Mouse (Mus musculus) liver, embryonic 14.5 days (tissue): Measurements from ENCODE around the gene Arhgap10. TPM values are rescaled to one million over a fixed set of nuclear protein-coding genes. Genes with fewer than 3 reads are reported as not detected.

Experiments used
- ATAC-seq: fragments of 200-750 bp; cut with Nextera tagmentation; 2 replicates; pipeline ENCODE4 v1.8.0; 2017; ENCODE audit warnings: moderate number of reproducible peaks, mild to moderate bottlenecking, moderate library complexity; ENCODE audit not compliant: insufficient read depth
- DNase-seq, 3 experiments: peaks; one replicate each; pipeline ENCODE4 v3.0.0-alpha.2; 2012 to 2013; ENCODE audit warnings: low read depth in 3 of 3, low spot score in 3 of 3
- H3K27ac ChIP-seq: fragments of 300-500 bp; sonication (generic); 2 replicates; pipeline ENCODE4 v1.5.1; 2014; ENCODE audit warnings: moderate library complexity, mild to moderate bottlenecking, control low read depth, inconsistent platforms
- H3K27me3 ChIP-seq: fragments of 300-500 bp; sonication (generic); 2 replicates; pipeline ENCODE4 v1.6.1; 2014; ENCODE audit warnings: mild to moderate bottlenecking, low read length, moderate library complexity; ENCODE audit not compliant: control insufficient read depth, insufficient read depth
- H3K36me3 ChIP-seq: fragments of 300-500 bp; sonication (generic); replicated peaks from 2 replicates; pipeline ENCODE4 v1.6.1; 2014; ENCODE audit warnings: low read depth; ENCODE audit not compliant: control insufficient read depth, insufficient read depth
- H3K4me1 ChIP-seq, 2 experiments: fragments of 200-500 bp in 1 of 2; fragments of 300-500 bp in 1 of 2; sonication (generic) in 1 of 2; replicated peaks; 2 replicates each; pipeline ENCODE4 v1.6.1; 2012 to 2014; ENCODE audit warnings: antibody characterized with exemption in 1 of 2, inconsistent platforms in 1 of 2, low read length in 1 of 2; ENCODE audit not compliant: control insufficient read depth in 2 of 2, insufficient read depth in 2 of 2
- H3K4me2 ChIP-seq: fragments of 300-500 bp; sonication (generic); 2 replicates; pipeline ENCODE4 v1.6.1; 2014; ENCODE audit warnings: low read depth, mild to moderate bottlenecking, control low read depth, moderate library complexity
- H3K4me3 ChIP-seq, 2 experiments: fragments of 200-500 bp in 1 of 2; fragments of 300-500 bp in 1 of 2; sonication (generic) in 1 of 2; 2 replicates each; pipeline ENCODE4 v1.5.1; 2012 to 2014; ENCODE audit warnings: low read depth in 2 of 2, low read length in 2 of 2, mild to moderate bottlenecking in 2 of 2, control low read depth in 1 of 2, inconsistent platforms in 1 of 2, moderate library complexity in 1 of 2; ENCODE audit not compliant: insufficient read depth in 1 of 2
- H3K9ac ChIP-seq: fragments of 300-500 bp; sonication (generic); replicated peaks from 2 replicates; pipeline ENCODE4 v1.6.1; 2014; ENCODE audit warnings: mild to moderate bottlenecking, control low read depth, moderate library complexity
- H3K9me3 ChIP-seq: fragments of 300-500 bp; sonication (generic); 2 replicates; pipeline ENCODE4 v1.6.1; 2016; ENCODE audit warnings: low read length, mixed read lengths; ENCODE audit not compliant: control insufficient read depth
- CTCF ChIP-seq: IDR thresholded peaks from 2 replicates; pipeline ENCODE4 v1.5.1; 2016; ENCODE audit warnings: antibody characterized with exemption, low read depth, control low read depth
- EP300 ChIP-seq: IDR thresholded peaks from 2 replicates; pipeline ENCODE4 v1.6.1; 2016; ENCODE audit warnings: antibody characterized with exemption, low read depth
- WGBS: fragments of 180-500 bp; shearing (Covaris S2); extraction: QIAGEN DNeasy Blood & Tissue Kit; methylation state at CpG from one replicate; pipeline ENCODE4 v1.1.7; 2014; ENCODE audit not compliant: insufficient replicate concordance; 5-methylcytosine and 5-hydroxymethylcytosine counted together
- polyA plus RNA-seq, 2 experiments: library from polyadenylated mRNA; depleted of rRNA in 1 of 2; stranded (reverse) in 1 of 2; unstranded in 1 of 2; fragments of >200 nt; fragmentation: Nextera tagmentation in 1 of 2; extraction: Ambion mirVana in 1 of 2; gene quantifications; 2 replicates each; pipeline versions ENCODE4 v1.2.1 to v1.2.3; 2012 to 2014

Gene Arhgap10
- polyA plus RNA-seq, 2 experiments = 4.6 TPM

- WGBS = 87% methylated on average over 4 of the region's 4 CpGs
- no peak overlapping the region for H3K4me2 ChIP-seq
- no peak for DNase-seq
These were observed 195.9 kb downstream of the Arhgap10 start for GRCm38 (mm10) chr8:77321901-77322300.

GRCm38 (mm10) chr8:77318590-77318989, 199.2 kb downstream of the Arhgap10 start:
- H3K4me2 ChIP-seq = no peak overlapping the region
- no peaks in the 10 kb centered on the region for H3K36me3 ChIP-seq
- H3K4me3 ChIP-seq = no peak overlapping the region
- H3K9me3 ChIP-seq = no peaks in the 10 kb centered on the region
- DNase-seq (no peak), ATAC-seq (no peak)
- H3K4me1 ChIP-seq = no peaks in the 10 kb centered on the region
- no peak overlapping the region for H3K9ac ChIP-seq
- TF ChIP-seq EP300 = no peak
- TF ChIP-seq CTCF = no peak
- WGBS = 76% methylated on average over 9 of the region's 9 CpGs
- H3K27ac ChIP-seq = no peak overlapping the region
- no peaks in the 10 kb centered on the region for H3K27me3 ChIP-seq

More at GRCm38 (mm10) chr8:77321901-77322300, 195.9 kb downstream of the Arhgap10 start:
- Histone ChIP-seq H3K27me3 (no peaks in the 10 kb centered on the region), H3K4me1 (no peaks in the 10 kb centered on the region), H3K4me3 (no peak overlapping the region), H3K9me3 (no peaks in the 10 kb centered on the region), H3K27ac (no peak overlapping the region), H3K9ac (no peak overlapping the region), H3K36me3 (no peaks in the 10 kb centered on the region)
- ATAC-seq = no peak
- TF ChIP-seq EP300 (no peak), CTCF (no peak)

- H3K36me3 ChIP-seq = no peaks in the 10 kb centered on the region
- H3K9me3 ChIP-seq = no peaks in the 10 kb centered on the region
- H3K27ac ChIP-seq = no peak overlapping the region
- H3K9ac ChIP-seq = no peak overlapping the region
- no peak for ATAC-seq
- H3K27me3 ChIP-seq = no peaks in the 10 kb centered on the region
- H3K4me3 ChIP-seq = no peak overlapping the region
- no peak for TF ChIP-seq EP300
- TF ChIP-seq CTCF = no peak
- DNase-seq = no peak
- H3K4me1 ChIP-seq = no peaks in the 10 kb centered on the region
- H3K4me2 ChIP-seq = no peak overlapping the region
- WGBS = 67% methylated on average over 2 of the region's 2 CpGs
These were observed 200.0 kb downstream of the Arhgap10 start for GRCm38 (mm10) chr8:77317771-77318170.

GRCm38 (mm10) chr8:77313003-77313402, 204.8 kb downstream of the Arhgap10 start:
- DNase-seq = no peak
- ATAC-seq = no peak
- no peak overlapping the region for H3K4me2 ChIP-seq
- H3K4me1 ChIP-seq = no peaks in the 10 kb centered on the region
- no peak overlapping the region for H3K4me3 ChIP-seq
- TF ChIP-seq EP300 (no peak), CTCF (no peak)
- no peaks in the 10 kb centered on the region for H3K36me3 ChIP-seq
- no peak overlapping the region for H3K27ac ChIP-seq
- H3K27me3 ChIP-seq = no peaks in the 10 kb centered on the region
- H3K9me3 ChIP-seq = no peaks in the 10 kb centered on the region
- no peak overlapping the region for H3K9ac ChIP-seq
- WGBS = 69% methylated on average over 3 of the region's 3 CpGs

GRCm38 (mm10) chr8:77311762-77312161, 206.0 kb downstream of the Arhgap10 start:
- DNase-seq (no peak), ATAC-seq (no peak)
- H3K9me3 ChIP-seq = no peaks in the 10 kb centered on the region
- no peak overlapping the region for H3K27ac ChIP-seq
- no peak overlapping the region for H3K4me3 ChIP-seq
- H3K9ac ChIP-seq = no peak overlapping the region
- WGBS = 69% methylated on average over 6 of the region's 6 CpGs
- no peaks in the 10 kb centered on the region for H3K36me3 ChIP-seq
- H3K27me3 ChIP-seq = no peaks in the 10 kb centered on the region
- no peak overlapping the region for H3K4me2 ChIP-seq
- TF ChIP-seq CTCF (no peak), EP300 (no peak)
- H3K4me1 ChIP-seq = no peaks in the 10 kb centered on the region

GRCm38 (mm10) chr8:77310541-77310940, 207.2 kb downstream of the Arhgap10 start:
- ATAC-seq (no peak), DNase-seq (no peak)
- WGBS = 85% methylated on average over 10 of the region's 10 CpGs

More at GRCm38 (mm10) chr8:77310541-77310940, 207.2 kb downstream of the Arhgap10 start:
- no peaks in the 10 kb centered on the region for H3K36me3 ChIP-seq
- H3K4me2 ChIP-seq = no peak overlapping the region
- no peaks in the 10 kb centered on the region for H3K9me3 ChIP-seq
- TF ChIP-seq EP300 (no peak), CTCF (no peak)
- H3K9ac ChIP-seq = no peak overlapping the region
- no peak overlapping the region for H3K4me3 ChIP-seq
- H3K27ac ChIP-seq = no peak overlapping the region
- no peaks in the 10 kb centered on the region for H3K27me3 ChIP-seq
- H3K4me1 ChIP-seq = no peaks in the 10 kb centered on the region
